In the genomic region with DNA sequence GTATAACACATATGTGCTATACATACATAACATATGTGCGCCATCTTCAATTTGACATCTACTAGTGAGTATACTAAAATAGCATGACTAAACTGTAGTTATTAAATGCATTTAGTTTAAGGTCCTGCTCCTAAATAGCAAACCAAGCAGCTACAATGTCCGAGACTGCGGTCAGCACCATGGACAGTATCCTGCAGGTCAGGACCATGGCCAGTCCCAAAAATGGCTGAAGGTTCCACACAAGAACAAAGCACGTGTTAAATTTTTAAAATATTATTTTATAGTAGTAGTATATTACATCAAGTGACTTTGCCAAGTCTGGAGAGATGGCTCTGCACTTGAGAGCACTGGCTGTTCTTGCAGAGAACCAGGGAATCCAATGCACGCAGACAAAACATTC, we compare ENCODE assay signal across 10 mouse cellular contexts. TPM values are rescaled to one million over a fixed set of nuclear protein-coding genes. Genes with fewer than 3 reads are reported as not detected.
A peak's percentile ranks its signal among the peaks of the same experiment; 100 is the strongest.
DNase-seq lines count a peak whose midpoint lies in the region; ATAC-seq and TF ChIP-seq lines count a peak whose summit lies in the region.
"Had no signal": no experiment of that assay in that cellular context is flagged by ENCODE, and none has a peak within 500 bp of the region (broad histone marks: within the 10 kb centered on the region; RNA-seq: fewer than 3 reads in every experiment).

No protein-coding gene starts in this region.

- no peaks in the 10 kb centered on the region for H3K27me3 ChIP-seq in liver, adult 2 months (ENCODE audit: control insufficient read depth, insufficient read depth, low read length)
- H3K27me3 ChIP-seq in hindbrain, embryonic 14.5 days (ENCODE audit: control insufficient read depth, insufficient read depth, low read length): no peaks in the 10 kb centered on the region
- H3K27me3 ChIP-seq: embryonic facial prominence, embryonic 15.5 days; megakaryocyte, embryonic 14.5 days had no signal

- H3K36me3 ChIP-seq in liver, adult 2 months (ENCODE audit: control insufficient read depth, insufficient read depth, low read length): no peaks in the 10 kb centered on the region
- peaks cover 16% of the 10 kb centered on the region for H3K36me3 ChIP-seq in hindbrain, embryonic 14.5 days (replicated peaks; ENCODE audit: control insufficient read depth, insufficient read depth)

- no peak overlapping the region for H3K27ac ChIP-seq in liver, adult 2 months (replicated peaks; ENCODE audit: insufficient read depth, low read depth, low read length)
- H3K27ac ChIP-seq in hindbrain, embryonic 14.5 days: no peak overlapping the region
- H3K27ac ChIP-seq: embryonic facial prominence, embryonic 15.5 days had no signal

- TF ChIP-seq POLR2A in liver, adult 2 months (IDR thresholded peaks at IDR 0.05; ENCODE audit: extremely low read depth, insufficient read depth, low read length): no peak

- peak; percentile 18 for DNase-seq in CD4-positive, CD25-positive, alpha-beta regulatory T cell, adult 2 months (ENCODE audit: low read depth, low spot score)
- DNase-seq in thymus, postnatal 4 days: peak; percentile 48
- DNase-seq in thymus, postnatal 0 days (ENCODE audit: low spot score): no peak
- DNase-seq in liver, adult 2 months (ENCODE audit: extremely low read depth, low read depth, low spot score): peak; percentile 30
- DNase-seq in urinary bladder, postnatal 36 days (ENCODE audit: low spot score in 2 of 2): peak; percentile 8 to 35
- DNase-seq in hindbrain, embryonic 14.5 days (ENCODE audit: low spot score): no peak
- DNase-seq in right cerebral cortex, adult 2 months (ENCODE audit: low spot score in 2 of 2): no peak

- no peak overlapping the region for H3K4me3 ChIP-seq in liver, adult 2 months (ENCODE audit: insufficient read depth, low read depth, low read length)
- H3K4me3 ChIP-seq in hindbrain, embryonic 14.5 days (replicated peaks; ENCODE audit: low read length): no peak overlapping the region
- H3K4me3 ChIP-seq: embryonic facial prominence, embryonic 15.5 days; megakaryocyte, embryonic 14.5 days had no signal

- H3K9me3 ChIP-seq in hindbrain, embryonic 14.5 days (ENCODE audit: control insufficient read depth, low read length): no peaks in the 10 kb centered on the region
- H3K9me3 ChIP-seq: embryonic facial prominence, embryonic 15.5 days; megakaryocyte, embryonic 14.5 days had no signal

- H3K4me1 ChIP-seq in liver, adult 2 months (ENCODE audit: control insufficient read depth, insufficient read depth, low read length): peaks cover 4% of the 10 kb centered on the region; the same call in 1 of the 2 replicates
- no peaks in the 10 kb centered on the region for H3K4me1 ChIP-seq in hindbrain, embryonic 14.5 days (replicated peaks; ENCODE audit: control insufficient read depth, insufficient read depth, low read length)
- H3K4me1 ChIP-seq: embryonic facial prominence, embryonic 15.5 days had no signal

- ATAC-seq in CD4-positive, CD25-positive, alpha-beta regulatory T cell, adult 4 months: no peak
- ATAC-seq in hindbrain, embryonic 14.5 days (ENCODE audit: low FRiP score): no peak

- 66% methylated on average over 5 of the region's 5 CpGs for WGBS in liver, adult 2 months
- 71% methylated on average over 5 of the region's 5 CpGs for WGBS in hindbrain, embryonic 14.5 days

- H3K9ac ChIP-seq in liver, adult 2 months (ENCODE audit: low read depth, low read length): no peak overlapping the region
- no peak overlapping the region for H3K9ac ChIP-seq in hindbrain, embryonic 14.5 days
- H3K9ac ChIP-seq: embryonic facial prominence, embryonic 15.5 days had no signal

- no peak for TF ChIP-seq CTCF in liver, adult 2 months (IDR thresholded peaks at IDR 0.05; ENCODE audit: low read depth, low read length)

- no peaks in the 10 kb centered on the region for H3K79me2 ChIP-seq in liver, adult 2 months (ENCODE audit: control insufficient read depth, insufficient read depth, low read length)

- H3K4me2 ChIP-seq in hindbrain, embryonic 14.5 days (replicated peaks): no peak overlapping the region
- H3K4me2 ChIP-seq: embryonic facial prominence, embryonic 15.5 days had no signal

RNA-seq across cellular contexts. Expression of a gene that starts 33.2 kb away (rescaled TPM):
- 10 to 100 TPM; 69.0 to 94.8 TPM for polyA plus RNA-seq in CD4-positive, CD25-positive, alpha-beta regulatory T cell, adult 4 months (2017; shearing (Covaris generic))
- polyA plus RNA-seq in thymus, postnatal 0 days (2015; fragmentation: Nextera tagmentation; extraction: Ambion mirVana): 51.6 and 60.2 TPM in 2 replicates
- total RNA-seq in liver, adult 2 months (2014; rRNA removed): 10.2 and 11.9 TPM in 2 replicates
- polyA plus RNA-seq in liver, adult 2 months (2012; rRNA removed): 9.8 and 14.0 TPM in 2 replicates
- polyA plus RNA-seq in hindbrain, embryonic 14.5 days (2014; fragmentation: Nextera tagmentation; extraction: Ambion mirVana): 178 and 206 TPM in 2 replicates

RNA-seq across cellular contexts. Expression of a gene that starts 45.9 kb away (rescaled TPM):
- polyA plus RNA-seq in CD4-positive, CD25-positive, alpha-beta regulatory T cell, adult 4 months (2017; shearing (Covaris generic)): 10 to 100 TPM; 10.8 to 18.2 TPM
- 42.2 and 49.6 TPM in 2 replicates for polyA plus RNA-seq in thymus, postnatal 0 days (2015; fragmentation: Nextera tagmentation; extraction: Ambion mirVana)
- 6.6 and 7.8 TPM in 2 replicates for total RNA-seq in liver, adult 2 months (2014; rRNA removed)
- polyA plus RNA-seq in liver, adult 2 months (2012; rRNA removed): 3.8 and 4.3 TPM in 2 replicates
- 196 and 207 TPM in 2 replicates for polyA plus RNA-seq in hindbrain, embryonic 14.5 days (2014; fragmentation: Nextera tagmentation; extraction: Ambion mirVana)

Comparison
In these comparisons a context has a peak if more than half of its experiments do, and no peak if none do; other contexts are left out.
1. DNase-seq: peak in CD4-positive, CD25-positive, alpha-beta regulatory T cell, adult 2 months (single experiment), thymus, postnatal 4 days (single experiment), liver, adult 2 months (single experiment) and urinary bladder, postnatal 36 days (2 of 2); none in thymus, postnatal 0 days (single experiment), hindbrain, embryonic 14.5 days (single experiment) and right cerebral cortex, adult 2 months (0 of 2).